Mouse (Mus musculus): ENCODE measurements around the gene Romo1. TPM values are rescaled to one million over a fixed set of nuclear protein-coding genes. Genes with fewer than 3 reads are reported as not detected.
A peak's percentile ranks its signal among the peaks of the same experiment; 100 is the strongest.
"Not testable (repeated sequence)": the region's sequence is repeated elsewhere in the genome, so short reads cannot be mapped to it uniquely, and the experiment has no call there.

Romo1 gene
- polyA plus RNA-seq, 1 experiment from 2014 or later = 361 TPM

DNA sequence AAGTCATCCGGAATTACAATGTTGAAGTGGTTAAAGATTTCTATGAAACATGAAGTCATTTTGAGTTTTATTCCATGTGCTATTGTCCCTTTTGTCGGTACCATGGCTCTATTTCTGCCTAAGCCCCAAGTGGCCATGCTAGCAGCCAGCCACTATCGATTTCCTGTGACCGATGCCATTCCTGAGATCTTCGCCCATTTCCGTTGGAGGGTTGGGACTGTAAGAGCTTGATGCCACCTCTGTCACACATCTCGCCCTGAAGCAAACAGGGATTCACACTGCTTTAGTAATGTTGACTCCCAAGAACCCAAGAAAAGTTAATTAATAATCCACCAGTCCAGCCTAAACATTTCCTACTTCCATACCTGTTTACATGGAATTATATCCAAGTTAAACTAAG is 33.8 kb downstream of the Romo1 start:
- H3K27me3 ChIP-seq (ENCODE audit: insufficient read depth, low read length) = no peaks in the 10 kb centered on the region
- peaks cover 21% of the 10 kb centered on the region for H3K4me1 ChIP-seq (ENCODE audit: insufficient read depth, low read length)
- WGBS = 72% methylated on average over 7 of the region's 7 CpGs
- H3K4me3 ChIP-seq (ENCODE audit: low read length) = peak overlapping the region; percentile 32
- no peak for ATAC-seq (ENCODE audit: low FRiP score, low TSS enrichment)
- no peaks in the 10 kb centered on the region for H3K9me3 ChIP-seq (ENCODE audit: low read length)
- H3K27ac ChIP-seq (ENCODE audit: low read length) = no peak overlapping the region
- H3K36me3 ChIP-seq (ENCODE audit: insufficient read depth, low read length) = peaks cover 19% of the 10 kb centered on the region
- peak overlapping the region; percentile 89 for H3K4me2 ChIP-seq (replicated peaks; ENCODE audit: low read depth, low read length)
- peak overlapping the region; percentile 36; the same call in 1 of the 2 replicates for H3K9ac ChIP-seq (replicated peaks; ENCODE audit: low read length)

DNA sequence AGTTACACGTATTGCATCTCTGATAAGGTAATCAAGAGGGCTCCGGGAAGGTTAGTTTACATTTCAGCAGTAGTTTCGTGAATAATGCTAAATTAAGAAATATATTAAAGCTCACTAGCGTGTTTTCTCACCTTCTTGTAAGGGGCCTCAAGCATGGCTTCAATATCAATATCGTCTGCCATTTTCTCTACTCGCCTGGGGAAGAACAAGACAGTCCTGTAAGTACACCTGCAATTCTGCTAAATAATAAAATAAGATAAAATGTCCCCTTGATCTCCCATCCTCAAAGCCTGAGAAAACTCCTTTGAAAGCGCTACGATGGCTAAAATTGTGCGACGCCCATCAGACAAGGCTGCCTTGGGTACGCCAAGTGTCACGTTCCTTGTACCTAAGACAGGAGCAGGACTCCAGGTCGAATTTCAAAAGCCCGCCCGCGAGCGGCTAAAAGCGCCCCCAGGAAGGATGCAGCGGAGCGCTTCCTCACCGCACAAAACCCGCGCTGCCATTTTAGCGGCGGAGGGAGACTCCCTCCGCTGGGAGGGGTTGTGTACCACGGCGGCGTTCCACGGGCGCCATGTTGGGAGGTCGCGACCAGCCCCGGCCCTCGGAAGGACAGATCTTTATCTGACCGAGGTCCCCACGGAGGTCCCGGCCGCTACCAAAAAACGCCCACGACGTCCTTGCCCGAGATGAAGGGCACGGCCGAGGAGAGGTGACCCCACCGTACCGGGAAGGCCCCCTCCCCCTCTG is 35.4 kb downstream of the Romo1 start:
- under 1% methylated on average over 47 of the region's 47 CpGs for WGBS
- H3K27ac ChIP-seq (ENCODE audit: low read length) = peak overlapping the region; percentile 97
- peak; percentile 66 for ATAC-seq (ENCODE audit: low FRiP score, low TSS enrichment)
- peak overlapping the region; percentile 100 for H3K4me3 ChIP-seq (ENCODE audit: low read length)
- no peaks in the 10 kb centered on the region for H3K9me3 ChIP-seq (ENCODE audit: low read length)
- H3K9ac ChIP-seq (replicated peaks; ENCODE audit: low read length) = peak overlapping the region; percentile 100
- H3K4me2 ChIP-seq (replicated peaks; ENCODE audit: low read depth, low read length) = peak overlapping the region; percentile 89
- H3K27me3 ChIP-seq (ENCODE audit: insufficient read depth, low read length) = no peaks in the 10 kb centered on the region
- peaks cover 21% of the 10 kb centered on the region for H3K4me1 ChIP-seq (ENCODE audit: insufficient read depth, low read length)
- H3K36me3 ChIP-seq (ENCODE audit: insufficient read depth, low read length) = peaks cover 13% of the 10 kb centered on the region

DNA sequence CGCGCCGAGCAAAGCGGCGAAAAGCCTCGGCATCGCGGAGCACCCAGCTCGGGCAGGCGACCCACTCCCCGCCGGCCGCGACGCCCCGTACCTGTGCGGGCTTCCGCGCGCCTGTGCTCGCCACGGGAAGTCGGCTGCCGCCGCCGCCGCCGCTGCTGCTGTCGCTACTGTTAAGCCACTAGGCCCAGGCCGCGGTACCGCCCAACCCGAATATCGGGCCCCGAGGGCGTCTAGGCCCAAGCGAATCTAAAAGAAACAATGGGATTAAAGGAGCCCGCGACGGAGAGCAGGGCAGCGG is 35.9 kb downstream of the Romo1 start:
- H3K27me3 ChIP-seq (ENCODE audit: insufficient read depth, low read length) = no peaks in the 10 kb centered on the region
- H3K9me3 ChIP-seq (ENCODE audit: low read length) = no peaks in the 10 kb centered on the region
- no peak for ATAC-seq (ENCODE audit: low FRiP score, low TSS enrichment)
- H3K4me2 ChIP-seq (replicated peaks; ENCODE audit: low read depth, low read length) = no peak overlapping the region
- H3K4me3 ChIP-seq (ENCODE audit: low read length) = peak overlapping the region; percentile 100
- WGBS = 0% methylated on average over 35 of the region's 41 CpGs
- peaks cover 21% of the 10 kb centered on the region for H3K4me1 ChIP-seq (ENCODE audit: insufficient read depth, low read length)
- peaks cover 11% of the 10 kb centered on the region for H3K36me3 ChIP-seq (ENCODE audit: insufficient read depth, low read length)
- H3K9ac ChIP-seq (replicated peaks; ENCODE audit: low read length) = peak overlapping the region; percentile 100
- peak overlapping the region; percentile 97 for H3K27ac ChIP-seq (ENCODE audit: low read length)

DNA sequence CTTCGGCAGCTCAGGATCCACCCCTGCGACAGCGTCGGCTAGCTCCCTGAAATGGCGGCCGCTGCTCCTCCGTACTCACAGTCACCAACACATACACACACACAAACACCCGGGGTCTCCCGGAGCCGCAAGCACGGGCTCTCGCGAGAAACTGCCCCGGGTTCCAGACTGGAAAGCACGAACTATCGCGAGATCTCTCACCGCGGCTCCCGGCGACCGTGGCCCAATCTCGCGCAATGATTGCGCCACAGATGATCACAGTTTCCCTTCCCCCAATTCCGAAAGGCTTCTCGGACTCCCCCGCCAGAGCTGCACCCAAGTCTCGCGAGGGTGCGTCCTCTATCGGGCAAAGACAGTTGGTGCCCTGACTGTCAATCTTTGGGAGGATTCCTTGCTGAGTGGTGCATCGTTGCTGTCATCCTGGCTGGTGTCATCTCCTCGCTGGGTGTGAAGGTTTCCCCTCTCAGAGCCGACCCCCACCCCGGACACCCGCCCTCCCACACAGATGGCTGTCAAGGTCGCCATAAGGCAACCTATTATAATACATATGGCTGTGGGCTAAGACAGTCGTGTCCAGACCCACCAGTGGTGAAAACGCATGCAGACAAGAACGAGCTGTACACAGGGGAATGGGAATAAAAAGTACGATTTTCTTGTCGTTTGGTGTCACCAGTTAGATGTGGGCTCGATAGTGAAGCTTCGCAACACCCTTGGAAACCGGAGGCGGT is 36.4 kb downstream of the Romo1 start, which contains the start of gene Rbm39:
Gene Rbm39 (minus strand): TSS at position 145 of the 728 bp plus-strand sequence.
- Histone ChIP-seq H3K4me1 (ENCODE audit: insufficient read depth, low read length) (peaks cover 21% of the 10 kb centered on the region), H3K9ac (replicated peaks; ENCODE audit: low read length) (peak within 1 kb of the TSS; percentile 100), H3K4me2 (replicated peaks; ENCODE audit: low read depth, low read length) (peak within 1 kb of the TSS; percentile 89), H3K27me3 (ENCODE audit: insufficient read depth, low read length) (no peaks in the 10 kb centered on the region), H3K9me3 (ENCODE audit: low read length) (no peaks in the 10 kb centered on the region), H3K36me3 (ENCODE audit: insufficient read depth, low read length) (peaks cover 11% of the 10 kb centered on the region), H3K27ac (ENCODE audit: low read length) (peak within 1 kb of the TSS; percentile 97), H3K4me3 (ENCODE audit: low read length) (peak within 1 kb of the TSS; percentile 100)
- peak; percentile 99 for ATAC-seq (ENCODE audit: low FRiP score, low TSS enrichment)
- under 1% methylated on average over 47 of the region's 47 CpGs for WGBS

DNA sequence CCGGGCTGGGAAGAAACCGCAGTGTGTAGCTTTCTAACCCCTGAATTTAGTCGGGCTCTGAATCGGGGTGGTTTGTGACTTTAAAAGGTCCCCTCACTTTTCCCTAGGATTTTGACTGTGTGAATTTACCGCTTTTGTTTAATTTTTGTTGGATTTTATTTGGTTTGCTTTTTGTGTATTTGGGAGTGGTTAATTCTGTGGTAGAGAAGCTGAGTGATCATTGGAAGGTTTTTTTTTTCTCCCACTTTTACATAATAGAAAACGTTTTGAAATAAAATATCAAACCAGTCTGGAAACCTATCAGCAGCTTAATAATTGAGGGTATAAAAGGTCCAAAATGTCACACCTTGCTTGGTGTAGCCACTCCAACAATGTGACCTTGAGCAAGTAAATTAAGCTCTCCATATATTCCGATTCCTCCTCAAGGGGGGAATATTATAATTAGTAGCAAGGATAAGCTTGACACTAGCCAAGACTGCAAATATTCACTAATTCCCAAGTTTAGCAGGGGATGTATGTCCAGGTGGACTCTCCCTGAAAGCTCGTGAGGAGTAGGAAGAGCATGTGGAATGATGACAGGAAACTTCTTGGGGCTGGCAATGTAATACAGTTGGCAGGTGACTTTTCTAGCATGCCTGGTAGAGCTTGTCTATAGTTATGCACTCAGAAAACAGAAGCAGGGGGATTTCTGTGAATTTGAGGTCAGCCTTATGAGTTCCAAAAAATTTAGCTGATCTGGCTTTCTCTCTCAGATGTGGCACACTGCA is 37.2 kb downstream of the Romo1 start:
- H3K4me1 ChIP-seq (ENCODE audit: insufficient read depth, low read length) = peaks cover 19% of the 10 kb centered on the region
- no peaks in the 10 kb centered on the region for H3K9me3 ChIP-seq (ENCODE audit: low read length)
- H3K4me3 ChIP-seq (ENCODE audit: low read length) = peak overlapping the region; percentile 100
- peak overlapping the region; percentile 76 for H3K9ac ChIP-seq (replicated peaks; ENCODE audit: low read length)
- no peak for ATAC-seq (ENCODE audit: low FRiP score, low TSS enrichment)
- H3K4me2 ChIP-seq (replicated peaks; ENCODE audit: low read depth, low read length) = peak overlapping the region; percentile 70
- peaks cover 8% of the 10 kb centered on the region for H3K36me3 ChIP-seq (ENCODE audit: insufficient read depth, low read length)
- WGBS = 13% methylated on average over 8 of the region's 8 CpGs
- no peaks in the 10 kb centered on the region for H3K27me3 ChIP-seq (ENCODE audit: insufficient read depth, low read length)
- H3K27ac ChIP-seq (ENCODE audit: low read length) = peak overlapping the region; percentile 91

DNA sequence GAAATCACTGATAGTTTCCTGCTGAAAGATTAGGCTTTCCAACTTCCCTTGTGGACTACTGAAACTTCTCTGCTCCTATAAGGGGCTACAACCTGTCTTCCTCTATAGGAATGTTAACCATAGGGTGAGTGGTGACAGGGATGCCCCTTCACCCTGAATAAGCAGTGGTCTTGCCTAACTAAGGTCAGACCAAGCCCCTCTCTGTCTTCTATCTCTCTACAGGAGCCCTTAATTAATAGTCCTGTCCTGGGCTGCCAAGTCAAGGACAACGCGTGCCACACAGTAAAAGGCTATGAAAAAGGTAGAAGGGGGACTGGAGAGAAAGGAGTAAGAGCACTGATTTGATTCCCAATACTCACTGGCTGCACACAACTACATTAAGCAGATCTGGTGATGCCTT is 37.8 kb downstream of the Romo1 start:
- Histone ChIP-seq H3K27ac (ENCODE audit: low read length) (no peak overlapping the region), H3K9me3 (ENCODE audit: low read length) (no peaks in the 10 kb centered on the region), H3K4me3 (ENCODE audit: low read length) (no peak overlapping the region), H3K4me2 (replicated peaks; ENCODE audit: low read depth, low read length) (peak overlapping the region; percentile 70; the same call in 1 of the 2 replicates), H3K36me3 (ENCODE audit: insufficient read depth, low read length) (peaks cover 8% of the 10 kb centered on the region), H3K9ac (replicated peaks; ENCODE audit: low read length) (peak overlapping the region; percentile 76), H3K27me3 (ENCODE audit: insufficient read depth, low read length) (no peaks in the 10 kb centered on the region), H3K4me1 (ENCODE audit: insufficient read depth, low read length) (peaks cover 19% of the 10 kb centered on the region)
- 80% methylated on average over 2 of the region's 2 CpGs for WGBS
- no peak for ATAC-seq (ENCODE audit: low FRiP score, low TSS enrichment)

DNA sequence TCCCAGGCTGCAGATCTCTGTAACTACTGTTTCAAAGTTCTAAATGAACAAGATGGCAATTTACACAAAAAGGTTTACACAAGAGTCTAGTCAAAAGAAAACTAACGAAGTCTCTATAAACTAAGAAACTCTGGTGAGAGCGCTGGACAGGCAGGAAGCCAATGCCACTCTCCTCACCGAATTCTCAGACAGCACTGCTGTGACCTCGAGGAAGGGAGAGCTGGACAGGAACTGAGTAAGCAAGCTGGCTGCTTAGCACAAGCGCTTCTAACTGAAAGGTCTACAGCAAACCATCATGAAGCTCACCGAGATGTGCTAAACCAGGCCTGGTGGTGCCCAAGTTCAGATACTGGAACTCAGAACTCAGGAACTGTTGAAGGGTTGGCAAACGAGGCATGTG is 45.4 kb downstream of the Romo1 start:
- not testable (repeated sequence) for ATAC-seq (ENCODE audit: low FRiP score, low TSS enrichment); H3K27ac ChIP-seq (ENCODE audit: low read length); H3K9me3 ChIP-seq (ENCODE audit: low read length); H3K4me1 ChIP-seq (ENCODE audit: insufficient read depth, low read length); H3K4me3 ChIP-seq (ENCODE audit: low read length); H3K27me3 ChIP-seq (ENCODE audit: insufficient read depth, low read length); H3K9ac ChIP-seq (replicated peaks; ENCODE audit: low read length); H3K36me3 ChIP-seq (ENCODE audit: insufficient read depth, low read length); H3K4me2 ChIP-seq (replicated peaks; ENCODE audit: low read depth, low read length)
- 74% methylated on average over 7 of the region's 7 CpGs for WGBS

DNA sequence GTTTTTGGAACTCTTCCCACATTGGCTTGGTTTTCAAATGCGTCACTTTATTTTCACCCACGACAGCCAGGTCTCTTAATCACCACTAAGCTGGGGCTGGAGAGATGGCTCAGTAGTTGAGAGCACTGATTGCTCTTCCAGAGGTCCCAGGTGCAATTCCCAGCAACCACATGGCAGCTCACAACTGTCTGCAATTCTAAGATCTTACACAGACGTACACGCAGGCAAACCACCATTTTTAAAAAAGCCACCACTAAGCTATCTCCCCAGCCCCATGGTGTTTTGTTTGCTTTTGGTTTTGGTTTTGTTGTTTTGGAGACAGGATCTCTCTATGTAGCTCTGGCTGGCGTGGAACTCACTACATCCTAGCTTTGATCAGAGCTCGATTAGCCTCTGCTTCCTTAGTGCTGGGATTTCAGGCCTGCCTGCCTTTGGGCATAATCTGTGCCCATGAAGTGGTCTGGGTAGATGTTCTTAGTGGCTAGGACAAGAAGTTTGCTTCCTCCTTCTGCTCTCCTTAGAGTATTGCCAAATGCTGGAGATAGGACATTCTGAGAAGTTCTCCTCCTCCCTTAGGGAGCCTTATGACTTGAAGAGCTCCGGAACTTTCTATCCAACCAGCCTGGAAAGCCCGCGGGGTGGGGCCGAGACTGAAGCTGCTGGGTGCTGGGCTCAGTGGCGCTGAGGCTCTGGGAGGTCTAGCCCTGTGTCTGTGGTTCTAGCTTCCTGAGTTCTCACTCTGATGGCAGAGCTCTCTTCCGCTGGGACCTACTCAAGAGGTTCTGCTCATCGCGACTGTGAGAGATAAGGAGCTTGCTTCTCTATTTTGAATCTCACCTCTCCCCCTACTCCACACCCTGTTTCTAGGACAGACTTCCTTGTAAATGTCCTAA is 46.4 kb downstream of the Romo1 start:
- Histone ChIP-seq H3K27ac (ENCODE audit: low read length) (no peak overlapping the region), H3K9me3 (ENCODE audit: low read length) (no peaks in the 10 kb centered on the region), H3K4me3 (ENCODE audit: low read length) (no peak overlapping the region), H3K9ac (replicated peaks; ENCODE audit: low read length) (no peak overlapping the region), H3K4me2 (replicated peaks; ENCODE audit: low read depth, low read length) (no peak overlapping the region), H3K27me3 (ENCODE audit: insufficient read depth, low read length) (no peaks in the 10 kb centered on the region), H3K4me1 (ENCODE audit: insufficient read depth, low read length) (no peaks in the 10 kb centered on the region), H3K36me3 (ENCODE audit: insufficient read depth, low read length) (no peaks in the 10 kb centered on the region)
- ATAC-seq (ENCODE audit: low FRiP score, low TSS enrichment) = no peak
- WGBS = 75% methylated on average over 14 of the region's 14 CpGs

DNA sequence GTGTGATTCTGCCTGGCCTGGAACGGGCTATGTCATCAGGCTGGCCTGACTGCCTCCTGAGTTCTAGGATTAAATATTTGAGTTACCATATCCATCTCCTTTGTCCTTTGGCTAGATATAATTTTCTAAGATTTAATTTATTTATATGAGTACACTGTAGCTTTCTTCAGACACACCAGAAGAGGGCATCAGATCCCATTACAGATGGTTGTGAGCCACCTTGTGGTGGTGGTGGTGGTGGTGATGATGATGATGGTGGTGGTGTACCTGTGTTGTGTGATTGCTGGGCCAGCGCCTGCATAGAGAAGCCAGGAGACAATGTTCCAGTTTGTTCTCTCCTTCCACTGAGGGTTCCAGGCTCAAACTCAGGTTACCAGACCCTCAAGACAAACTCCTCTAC is 47.7 kb downstream of the Romo1 start:
- no peaks in the 10 kb centered on the region for H3K9me3 ChIP-seq (ENCODE audit: low read length)
- no peak for ATAC-seq (ENCODE audit: low FRiP score, low TSS enrichment)
- 90% methylated on average over 2 of the region's 2 CpGs for WGBS
- H3K27ac ChIP-seq (ENCODE audit: low read length) = no peak overlapping the region
- no peaks in the 10 kb centered on the region for H3K27me3 ChIP-seq (ENCODE audit: insufficient read depth, low read length)
- H3K4me2 ChIP-seq (replicated peaks; ENCODE audit: low read depth, low read length) = no peak overlapping the region
- H3K9ac ChIP-seq (replicated peaks; ENCODE audit: low read length) = no peak overlapping the region
- peaks cover 6% of the 10 kb centered on the region; the same call in 1 of the 2 replicates for H3K4me1 ChIP-seq (ENCODE audit: insufficient read depth, low read length)
- no peaks in the 10 kb centered on the region for H3K36me3 ChIP-seq (ENCODE audit: insufficient read depth, low read length)
- no peak overlapping the region for H3K4me3 ChIP-seq (ENCODE audit: low read length)

Measured in kidney, embryonic 16.5 days (tissue).